Mouse (Mus musculus): ENCODE results near the gene Ino80e.

Ino80e gene

GRCm38 (mm10) chr7:126815726-126816222 is 46.4 kb downstream of the Ino80e start:
- DNase-seq (ENCODE audit: low read depth, low spot score) = peak; percentile 34

DNA sequence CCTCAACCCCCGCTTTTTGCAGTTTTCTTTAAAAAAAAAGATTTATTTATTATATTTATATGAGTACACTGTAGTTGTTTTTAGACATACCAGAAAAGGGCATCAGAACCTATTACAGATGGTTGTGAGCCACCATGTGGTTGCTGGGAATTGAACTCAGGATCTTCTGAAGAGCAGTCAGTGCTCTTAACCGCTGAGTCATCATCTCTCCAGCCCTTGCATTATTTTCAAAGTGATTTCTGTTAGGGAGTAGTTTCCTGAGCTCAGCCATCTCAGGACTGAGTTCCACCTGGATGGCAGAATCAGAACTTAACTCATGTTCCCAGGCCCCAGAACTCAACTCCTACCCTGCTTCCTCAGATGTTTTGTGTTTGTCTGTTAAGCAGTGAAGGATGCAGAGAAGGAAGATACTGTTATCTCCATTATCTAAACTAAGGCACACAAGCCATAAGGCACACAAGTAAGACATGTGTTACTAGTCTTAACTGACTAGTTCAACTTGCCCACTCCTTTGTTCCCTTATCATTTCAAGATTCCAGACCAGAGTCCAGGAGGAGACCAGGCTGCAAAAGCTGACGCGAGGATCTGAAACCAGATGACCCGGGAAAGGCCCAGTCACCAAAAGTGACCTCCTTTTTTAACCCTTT is 52.3 kb downstream of the Ino80e start:
- DNase-seq (ENCODE audit: low read depth, low spot score) = no peak

- DNase-seq (ENCODE audit: low read depth, low spot score) = peak; percentile 77
These were observed 53.3 kb downstream of the Ino80e start for GRCm38 (mm10) chr7:126808703-126809455.

- peak; percentile 75 for DNase-seq (ENCODE audit: low read depth, low spot score)
These were observed 54.8 kb downstream of the Ino80e start for GRCm38 (mm10) chr7:126807405-126807804.

GRCm38 (mm10) chr7:126806956-126807355 is 55.2 kb downstream of the Ino80e start:
- peak; percentile 68 for DNase-seq (ENCODE audit: low read depth, low spot score)

- no peak for DNase-seq (ENCODE audit: low read depth, low spot score)
These were observed 58.4 kb downstream of the Ino80e start for GRCm38 (mm10) chr7:126803751-126804150.

DNA sequence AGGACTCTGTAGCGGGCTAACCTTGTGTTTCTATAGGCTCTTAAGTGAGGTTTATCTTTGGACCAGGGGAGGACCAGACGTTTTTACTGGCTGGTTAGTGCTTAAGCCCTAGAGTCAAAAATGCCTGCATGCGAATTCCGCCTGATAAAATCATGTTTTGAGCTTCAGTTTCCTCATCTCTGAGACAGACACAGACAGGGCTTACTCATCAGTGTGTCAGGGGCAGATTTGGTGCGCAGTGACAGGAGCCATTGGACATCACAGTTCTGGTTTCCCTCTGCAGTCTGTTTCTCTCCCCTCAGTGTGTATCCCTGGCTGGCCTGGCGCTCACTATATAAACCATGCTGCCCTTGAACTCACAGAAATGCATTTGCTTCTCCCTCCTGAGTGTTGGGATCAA is 59.0 kb downstream of the Ino80e start:
- DNase-seq (ENCODE audit: low read depth, low spot score) = no peak

GRCm38 (mm10) chr7:126802134-126802889 is 59.9 kb downstream of the Ino80e start:
- no peak for DNase-seq (ENCODE audit: low read depth, low spot score)

DNA sequence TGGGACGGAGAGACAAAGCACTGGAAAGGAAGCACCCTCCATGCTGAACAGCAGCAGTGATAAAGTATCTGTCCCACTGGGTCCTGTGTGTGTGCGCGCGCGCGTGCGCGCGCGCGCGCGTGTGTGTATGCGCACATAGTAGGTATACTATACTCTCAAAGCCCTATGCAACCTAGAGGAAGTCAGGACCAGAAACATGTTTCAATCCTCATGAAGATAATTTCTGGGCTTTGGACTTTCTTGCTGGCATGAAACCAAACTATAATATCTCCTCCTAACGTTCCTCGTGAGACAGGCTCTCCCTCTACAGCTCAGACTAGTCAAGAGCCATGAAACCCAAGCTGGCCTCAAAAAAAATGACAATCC is 61.1 kb downstream of the Ino80e start:
- DNase-seq (ENCODE audit: low read depth, low spot score) = no peak

Measured in 3T3-L1 (cell line).